Comparison of ENCODE assay signal across 8 mouse cellular contexts in genomic region chr12:8351025-8351903, GRCm38 (mm10). TPM values are rescaled to one million over a fixed set of nuclear protein-coding genes. Genes with fewer than 3 reads are reported as not detected.
A peak's percentile ranks its signal among the peaks of the same experiment; 100 is the strongest.
DNase-seq lines count a peak whose midpoint lies in the region; ATAC-seq and TF ChIP-seq lines count a peak whose summit lies in the region.

No protein-coding gene starts in this region.

- peak overlapping the region; percentile 71 for H3K27ac ChIP-seq in liver, postnatal 0 days (ENCODE audit: low read depth)
- no peak overlapping the region for H3K27ac ChIP-seq in midbrain, embryonic 16.5 days (ENCODE audit: low read length)

- no peaks in the 10 kb centered on the region for H3K27me3 ChIP-seq in liver, postnatal 0 days (ENCODE audit: insufficient read depth, low read length)
- no peaks in the 10 kb centered on the region for H3K27me3 ChIP-seq in midbrain, embryonic 16.5 days (ENCODE audit: control insufficient read depth, insufficient read depth, low read depth, low read length)

- no peaks in the 10 kb centered on the region for H3K36me3 ChIP-seq in liver, postnatal 0 days (replicated peaks; ENCODE audit: insufficient read depth, low read length)
- no peaks in the 10 kb centered on the region for H3K36me3 ChIP-seq in midbrain, embryonic 16.5 days (ENCODE audit: control insufficient read depth, insufficient read depth, low read length)

- TF ChIP-seq CTCF in liver, postnatal 0 days (IDR thresholded peaks at IDR 0.05; ENCODE audit: low read depth): no peak

- intact Hi-C loops in heart, postnatal 25 days (cut with DNase I): no loop called here

- TF ChIP-seq EP300 in liver, postnatal 0 days (IDR thresholded peaks at IDR 0.05; ENCODE audit: low read depth): 0 out of 2 replicates have a peak, but pooled peaks have one; percentile 38

- peaks cover 18% of the 10 kb centered on the region for H3K4me1 ChIP-seq in liver, postnatal 0 days (ENCODE audit: insufficient read depth)
- no peaks in the 10 kb centered on the region for H3K4me1 ChIP-seq in midbrain, embryonic 16.5 days (ENCODE audit: control insufficient read depth, insufficient read depth, low read length)

- peak; percentile 53 for DNase-seq in embryo, embryonic 10.5 days (ENCODE audit: low spot score)
- no peak for DNase-seq in embryo, embryonic 11 days
- peak; percentile 88 for DNase-seq in adrenal gland, adult 2 months
- peak; percentile 63 for DNase-seq in heart, postnatal 25 days (ENCODE audit: low spot score)
- no peak for DNase-seq in liver, postnatal 0 days
- DNase-seq in right cerebral cortex, postnatal 36 days (ENCODE audit: low spot score in 2 of 2): no peak
- no peak for DNase-seq in thymus, postnatal 10 days (ENCODE audit: low spot score in 2 of 2)

- WGBS in liver, postnatal 0 days (ENCODE audit: insufficient replicate concordance): 20% methylated on average over 4 of the region's 4 CpGs
- WGBS in midbrain, embryonic 16.5 days: 48% methylated on average over 4 of the region's 4 CpGs

- H3K4me2 ChIP-seq in liver, postnatal 0 days (ENCODE audit: low read depth, low read length): no peak overlapping the region
- H3K4me2 ChIP-seq in midbrain, embryonic 16.5 days (ENCODE audit: low read length): no peak overlapping the region

- no peak overlapping the region for H3K9ac ChIP-seq in liver, postnatal 0 days (replicated peaks)
- H3K9ac ChIP-seq in midbrain, embryonic 16.5 days (ENCODE audit: low read depth, low read length): no peak overlapping the region

- no peaks in the 10 kb centered on the region for H3K9me3 ChIP-seq in liver, postnatal 0 days (ENCODE audit: low read length)
- no peaks in the 10 kb centered on the region for H3K9me3 ChIP-seq in midbrain, embryonic 16.5 days (replicated peaks; ENCODE audit: control insufficient read depth, low read length, poor library complexity, severe bottlenecking)

- peak; percentile 53 for ATAC-seq in liver, postnatal 0 days
- no peak for ATAC-seq in midbrain, embryonic 16.5 days

- no peak overlapping the region for H3K4me3 ChIP-seq in liver, postnatal 0 days (ENCODE audit: low read depth, low read length)
- no peak overlapping the region for H3K4me3 ChIP-seq in midbrain, embryonic 16.5 days (ENCODE audit: low read depth, low read length)

RNA-seq across cellular contexts. Expression of gene Hs1bp3, which starts 38.0 kb away (rescaled TPM):
- 10 to 100 TPM; 13.8 to 22.0 TPM for total RNA-seq in adrenal gland, adult 2 months (2021)
- polyA plus RNA-seq in adrenal gland, adult 2 months (2012; rRNA removed): 20.6 and 22.7 TPM in 2 replicates
- total RNA-seq in heart, postnatal 25 days (2021): 10 to 100 TPM; 11.9 to 14.1 TPM
- 3.2 and 3.7 TPM in 2 replicates for polyA plus RNA-seq in liver, postnatal 0 days (2015; fragmentation: Nextera tagmentation; extraction: Ambion mirVana)
- 8.4 and 8.9 TPM in 2 replicates for polyA plus RNA-seq in midbrain, embryonic 16.5 days (2015; fragmentation: Nextera tagmentation; extraction: Ambion mirVana)

RNA-seq across cellular contexts. Expression of gene Gdf7, which starts 49.5 kb away (rescaled TPM):
- total RNA-seq in adrenal gland, adult 2 months (2021): not detected
- polyA plus RNA-seq in adrenal gland, adult 2 months (2012; rRNA removed): 0.20 and 0.31 TPM in 2 replicates
- total RNA-seq in heart, postnatal 25 days (2021): under 1 TPM; 0.23 to 0.53 TPM
- polyA plus RNA-seq in liver, postnatal 0 days (2015; fragmentation: Nextera tagmentation; extraction: Ambion mirVana): not detected in 2 replicates
- polyA plus RNA-seq in midbrain, embryonic 16.5 days (2015; fragmentation: Nextera tagmentation; extraction: Ambion mirVana): 0.15 and 0.16 TPM in 2 replicates

Comparison
In these comparisons a context has a peak if more than half of its experiments do, and no peak if none do; other contexts are left out.
1. DNase-seq: peak in embryo, embryonic 10.5 days (single experiment), adrenal gland, adult 2 months (single experiment) and heart, postnatal 25 days (single experiment); none in embryo, embryonic 11 days (single experiment), liver, postnatal 0 days (single experiment), right cerebral cortex, postnatal 36 days (0 of 2) and thymus, postnatal 10 days (0 of 2).